Mouse (Mus musculus) cerebellum, adult (tissue): ENCODE data around the gene Sap18.
A peak's percentile ranks its signal among the peaks of the same experiment; 100 is the strongest.
"Not testable (repeated sequence)": the region's sequence is repeated elsewhere in the genome, so short reads cannot be mapped to it uniquely, and the experiment has no call there.

Source experiments
- ATAC-seq: cut with Nextera tagmentation; 2 replicates; pipeline ENCODE4 v1.9.2; 2017; ENCODE audit warnings: mild to moderate bottlenecking, moderate library complexity, mixed read lengths; ENCODE audit not compliant: insufficient number of reproducible peaks, low FRiP score, low TSS enrichment

Gene Sap18

GRCm38 (mm10) chr14:57825788-57826751 lies 28.1 kb downstream of the Sap18 start, which contains the start of the genes Ska3 and Mrpl57:
TSS of gene Ska3 (minus strand) at chr14:57826185.
TSS of gene Mrpl57 (plus strand) at chr14:57826234.
- ATAC-seq = peak; percentile 97

GRCm38 (mm10) chr14:57827284-57827683 lies 29.3 kb downstream of the Sap18 start:
- ATAC-seq = no peak

- ATAC-seq = no peak
Observed at GRCm38 (mm10) chr14:57833526-57833925, 35.5 kb downstream of the Sap18 start.

GRCm38 (mm10) chr14:57835157-57835556 lies 37.2 kb downstream of the Sap18 start:
- no peak for ATAC-seq

- ATAC-seq = no peak
Observed at GRCm38 (mm10) chr14:57844535-57844934, 46.6 kb downstream of the Sap18 start.

- ATAC-seq = not testable (repeated sequence)
Observed at GRCm38 (mm10) chr14:57848061-57848460, 50.1 kb downstream of the Sap18 start.

DNA sequence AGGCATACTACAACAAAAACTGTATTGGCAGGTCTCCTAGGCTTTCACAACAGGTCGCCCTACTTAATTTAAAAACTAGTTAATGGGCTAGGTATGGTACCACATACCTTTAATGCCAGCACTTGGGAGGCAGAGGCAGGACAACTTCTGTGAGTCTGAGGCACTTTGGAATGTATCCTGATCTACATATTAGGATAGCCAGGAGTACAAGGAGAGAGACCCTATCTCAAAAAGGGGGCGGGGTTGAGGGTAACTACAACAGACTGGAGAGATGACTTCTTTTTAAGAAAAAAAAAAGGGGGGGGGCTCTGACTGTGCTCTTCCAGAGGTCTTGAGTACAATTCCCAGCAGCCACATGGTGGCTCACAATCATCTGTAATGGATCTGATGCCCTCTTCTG lies 50.7 kb downstream of the Sap18 start:
- ATAC-seq = no peak

- ATAC-seq = no peak
Observed at GRCm38 (mm10) chr14:57850330-57850729, 52.4 kb downstream of the Sap18 start.

- ATAC-seq = no peak
Observed at GRCm38 (mm10) chr14:57852961-57853360, 55.0 kb downstream of the Sap18 start.

DNA sequence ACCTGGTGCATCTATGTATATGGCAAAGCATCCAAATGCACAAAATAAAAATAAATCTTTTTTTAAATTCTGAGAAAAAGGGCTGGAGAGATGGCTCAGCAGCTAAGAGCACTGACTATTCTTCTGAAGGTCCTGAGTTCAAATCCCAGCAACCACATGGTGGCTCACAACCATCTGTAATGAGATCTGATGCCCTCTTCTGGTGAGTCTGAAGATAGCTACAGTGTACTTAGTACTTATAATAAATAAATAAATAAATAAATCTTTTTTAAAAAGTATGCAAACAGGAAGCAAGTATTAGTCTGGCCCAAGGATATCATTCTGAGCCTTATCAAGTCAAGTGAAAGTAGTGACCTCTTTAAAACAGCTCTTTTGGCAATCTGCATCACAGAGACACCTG lies 58.1 kb downstream of the Sap18 start:
- not testable (repeated sequence) for ATAC-seq
